Mouse (Mus musculus) MEL (cell line): ENCODE measurements around the gene Wdr61.

Source experiments
- CTCF ChIP-seq, 3 experiments: IDR thresholded peaks in 2 of 3; conservative IDR thresholded peaks in 1 of 3; 2 replicates each; pipeline ENCODE4 v1.5.1; 2011 to 2012; ENCODE audit warnings: low read length in 3 of 3, low read depth in 2 of 3, mild to moderate bottlenecking in 2 of 3, improper control_type of control experiment in 1 of 3, inconsistent platforms in 1 of 3, mixed read lengths in 1 of 3, moderate library complexity in 1 of 3; ENCODE audit not compliant: control insufficient read depth in 1 of 3, insufficient read depth in 1 of 3, poor library complexity in 1 of 3, severe bottlenecking in 1 of 3
- E2F4 ChIP-seq: IDR thresholded peaks from 2 replicates; pipeline ENCODE4 v1.6.1; 2011; ENCODE audit warnings: low read depth, low read length, improper control_type of control experiment, borderline replicate concordance
- EP300 ChIP-seq, 2 experiments: IDR thresholded peaks; 2 replicates each; pipeline ENCODE4 v1.6.1; 2011; ENCODE audit warnings: improper control_type of control experiment in 2 of 2, low read length in 2 of 2, low read depth in 1 of 2, mild to moderate bottlenecking in 1 of 2
- MAFK ChIP-seq: IDR thresholded peaks from 2 replicates; pipeline ENCODE4 v1.6.1; 2011; ENCODE audit warnings: low read depth, mild to moderate bottlenecking, low read length, improper control_type of control experiment, borderline replicate concordance
- MAX ChIP-seq: IDR thresholded peaks from 2 replicates; pipeline ENCODE4 v1.6.1; 2011; ENCODE audit warnings: low read length, improper control_type of control experiment
- MEF2A ChIP-seq: IDR thresholded peaks from 2 replicates; pipeline ENCODE4 v1.6.1; 2014; ENCODE audit warnings: low read depth, mild to moderate bottlenecking, inconsistent platforms, low read length, improper control_type of control experiment; ENCODE audit not compliant: poor library complexity, insufficient replicate concordance, severe bottlenecking; ENCODE audit errors: extremely low read depth
- MYC ChIP-seq: IDR thresholded peaks from 2 replicates; pipeline ENCODE4 v1.6.1; 2011; ENCODE audit warnings: low read depth, mild to moderate bottlenecking, low read length, improper control_type of control experiment, moderate library complexity
- NRF1 ChIP-seq: IDR thresholded peaks from 2 replicates; pipeline ENCODE4 v1.6.1; 2014; ENCODE audit warnings: low read depth, mild to moderate bottlenecking, inconsistent platforms, low read length, improper control_type of control experiment, moderate library complexity; ENCODE audit not compliant: poor library complexity, insufficient read depth, severe bottlenecking
- POLR2A ChIP-seq, 2 experiments: IDR thresholded peaks; 2 replicates each; pipeline ENCODE4 v1.6.1; 2011 to 2012; ENCODE audit warnings: low read length in 2 of 2, mild to moderate bottlenecking in 2 of 2, control low read depth in 1 of 2, improper control_type of control experiment in 1 of 2, low read depth in 1 of 2, moderate library complexity in 1 of 2; ENCODE audit not compliant: control insufficient read depth in 1 of 2, insufficient read depth in 1 of 2, poor library complexity in 1 of 2
- RAD21 ChIP-seq: IDR thresholded peaks from 2 replicates; pipeline ENCODE4 v1.6.1; 2011; ENCODE audit warnings: mild to moderate bottlenecking, low read depth, low read length, improper control_type of control experiment
- SIN3A ChIP-seq: IDR thresholded peaks from 2 replicates; pipeline ENCODE4 v1.6.1; 2012; ENCODE audit warnings: low read length, improper control_type of control experiment, inconsistent platforms
- TAL1 ChIP-seq: IDR thresholded peaks from 2 replicates; pipeline ENCODE4 v1.6.1; 2012; ENCODE audit warnings: mild to moderate bottlenecking, inconsistent platforms, low read length, moderate library complexity, mixed read lengths
- TCF12 ChIP-seq: IDR thresholded peaks from 2 replicates; pipeline ENCODE4 v1.6.1; 2014; ENCODE audit warnings: low read depth, mild to moderate bottlenecking, inconsistent platforms, low read length, improper control_type of control experiment, moderate library complexity
- UBTF ChIP-seq: IDR thresholded peaks from 2 replicates; pipeline ENCODE4 v1.6.1; 2012; ENCODE audit warnings: low read depth, mild to moderate bottlenecking, inconsistent platforms, low read length, improper control_type of control experiment, moderate library complexity, borderline replicate concordance; ENCODE audit not compliant: insufficient read depth

- TF ChIP-seq MAX (no peak), RAD21 (no peak), CTCF (IDR thresholded peaks at IDR 0.05 in 2 of 3, conservative IDR thresholded peaks at IDR 0.05 in 1 of 3; ENCODE audit: control insufficient read depth in 1 of 3, insufficient read depth in 1 of 3, low read depth in 2 of 3, low read length in 3 of 3, poor library complexity in 1 of 3, severe bottlenecking in 1 of 3) (no peak), EP300 (IDR thresholded peaks at IDR 0.05; ENCODE audit: low read depth in 1 of 2, low read length in 2 of 2) (no peak), TCF12 (no peak), POLR2A (IDR thresholded peaks at IDR 0.05; ENCODE audit: control insufficient read depth in 1 of 2, insufficient read depth in 1 of 2, low read depth in 1 of 2, low read length in 2 of 2, poor library complexity in 1 of 2) (no peak), UBTF (no peak), MAFK (no peak), E2F4 (no peak), MEF2A (no peak), NRF1 (no peak), TAL1 (no peak), SIN3A (no peak), MYC (no peak)
Observed at GRCm38 (mm10) chr9:54776451-54776982, 42.2 kb upstream of the Wdr61 start.
